Mouse (Mus musculus): ENCODE measurements around the gene Bmi1. TPM values are rescaled to one million over a fixed set of nuclear protein-coding genes. Genes with fewer than 3 reads are reported as not detected.

The Bmi1 gene
- polyA plus RNA-seq (2012; rRNA removed) = 39.6 and 43.7 TPM in 2 replicates
- 28.5 and 34.0 TPM in 2 replicates for polyA plus RNA-seq (2014; fragmentation: Nextera tagmentation; extraction: Ambion mirVana)

DNA sequence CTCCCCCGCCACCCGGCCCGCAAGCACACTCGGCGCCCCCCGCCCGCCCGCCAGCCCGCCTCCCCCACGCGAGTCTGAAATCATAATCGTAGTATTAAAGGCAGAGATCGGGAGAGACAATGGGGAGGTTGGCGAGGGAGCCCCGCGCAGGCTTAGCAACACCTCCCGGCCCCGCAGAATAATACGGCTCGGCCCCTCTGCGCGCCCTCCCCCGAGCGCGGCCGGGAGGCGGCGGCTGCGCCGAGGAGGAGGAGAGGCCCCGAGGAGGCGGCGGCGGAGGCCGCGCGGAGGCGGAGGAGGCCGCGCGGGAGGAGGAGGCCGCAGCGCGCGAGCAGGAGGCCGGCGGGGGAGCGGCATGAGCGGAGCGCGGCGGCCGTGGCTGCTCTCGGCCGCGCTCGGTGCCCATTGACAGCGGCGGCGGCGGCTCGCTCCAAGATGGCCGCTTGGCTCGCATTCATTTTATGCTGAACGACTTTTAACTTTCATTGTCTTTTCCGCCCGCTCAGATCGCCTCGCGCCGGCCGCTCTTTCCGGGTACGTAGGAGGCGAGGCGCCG lies at the start of gene Bmi1:
Bmi1 (plus strand) TSS at position 83 of the 556 bp plus-strand sequence.
- Histone ChIP-seq H3K9me3 (ENCODE audit: control insufficient read depth, low read length) (no peaks in the 10 kb centered on the region), H3K27ac (replicated peaks; ENCODE audit: low read depth, low read length) (peak within 1 kb of the TSS; percentile 90), H3K4me3 (replicated peaks; ENCODE audit: low read length) (peak within 1 kb of the TSS; percentile 78), H3K36me3 (ENCODE audit: control insufficient read depth, insufficient read depth, low read length) (no peaks in the 10 kb centered on the region), H3K27me3 (ENCODE audit: control insufficient read depth, insufficient read depth, low read length) (peaks cover 20% of the 10 kb centered on the region), H3K4me2 (replicated peaks; ENCODE audit: low read depth, low read length, severe bottlenecking) (peak within 1 kb of the TSS; percentile 85), H3K4me1 (ENCODE audit: control insufficient read depth, insufficient read depth, low read length) (peaks cover 24% of the 10 kb centered on the region), H3K9ac (ENCODE audit: low read depth, low read length, severe bottlenecking) (peak within 1 kb of the TSS; percentile 93)
- peak; percentile 63 for DNase-seq (ENCODE audit: low spot score)
- under 1% methylated on average over 17 of the region's 77 CpGs for WGBS
- no peak for TF ChIP-seq POLR2A (IDR thresholded peaks at IDR 0.05; ENCODE audit: borderline replicate concordance, extremely low read depth, insufficient read depth, insufficient read length)
- peak; percentile 69 for ATAC-seq (ENCODE audit: low FRiP score, low read depth)

DNA sequence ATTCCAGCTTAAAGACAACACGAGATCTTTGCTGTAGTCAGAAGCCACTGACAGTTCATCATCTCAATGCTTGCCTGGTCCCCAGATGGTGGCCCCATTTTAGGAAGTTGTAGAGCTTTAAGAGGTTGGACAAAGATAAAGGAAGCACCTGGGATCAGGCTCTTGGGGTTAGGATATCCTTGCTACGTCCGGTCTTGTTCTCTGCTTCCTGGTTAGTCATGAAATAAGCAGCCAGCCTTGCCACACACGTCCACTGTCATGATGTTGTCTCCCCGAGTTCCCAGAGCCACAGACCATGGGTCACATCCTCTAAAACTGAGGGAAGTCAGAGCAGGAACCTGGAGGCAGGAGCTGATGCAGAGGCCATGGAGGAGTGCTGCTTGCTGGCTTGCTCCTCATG lies 46.3 kb upstream of the Bmi1 start:
- H3K4me1 ChIP-seq (ENCODE audit: control insufficient read depth, insufficient read depth, low read length) = no peaks in the 10 kb centered on the region
- H3K36me3 ChIP-seq (ENCODE audit: control insufficient read depth, insufficient read depth, low read length) = no peaks in the 10 kb centered on the region
- ATAC-seq (ENCODE audit: low FRiP score, low read depth) (no peak), DNase-seq (ENCODE audit: low spot score) (no peak)
- no peak overlapping the region for H3K4me3 ChIP-seq (replicated peaks; ENCODE audit: low read length)
- H3K4me2 ChIP-seq (replicated peaks; ENCODE audit: low read depth, low read length, severe bottlenecking) = no peak overlapping the region
- no peaks in the 10 kb centered on the region; the same call in 1 of the 2 replicates for H3K9me3 ChIP-seq (ENCODE audit: control insufficient read depth, low read length)
- H3K27me3 ChIP-seq (ENCODE audit: control insufficient read depth, insufficient read depth, low read length) = no peaks in the 10 kb centered on the region
- no peak for TF ChIP-seq POLR2A (IDR thresholded peaks at IDR 0.05; ENCODE audit: borderline replicate concordance, extremely low read depth, insufficient read depth, insufficient read length)
- no peak overlapping the region for H3K9ac ChIP-seq (ENCODE audit: low read depth, low read length, severe bottlenecking)
- WGBS = 76% methylated on average over 5 of the region's 5 CpGs
- no peak overlapping the region for H3K27ac ChIP-seq (replicated peaks; ENCODE audit: low read depth, low read length)

DNA sequence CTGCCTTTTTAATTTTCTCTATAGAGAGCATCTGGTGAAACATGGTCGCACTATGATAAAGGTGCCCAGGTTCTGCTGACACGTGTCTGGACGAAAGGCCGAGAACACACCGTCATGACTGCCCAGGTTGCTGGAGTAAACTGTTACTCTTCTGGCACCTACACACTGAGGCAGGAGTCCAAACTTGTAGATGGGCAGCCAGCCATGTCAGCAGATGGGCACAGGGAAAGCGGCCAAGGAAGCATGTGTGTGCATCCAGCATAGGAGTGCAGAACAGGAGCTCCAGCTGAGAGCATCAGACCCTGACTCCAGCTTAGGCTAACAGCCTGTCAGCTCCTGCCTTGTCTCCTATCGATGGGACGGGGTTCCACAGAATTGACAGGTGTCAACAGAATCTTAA lies 41.8 kb upstream of the Bmi1 start:
- 80% methylated on average over 8 of the region's 8 CpGs for WGBS
- no peaks in the 10 kb centered on the region for H3K4me1 ChIP-seq (ENCODE audit: control insufficient read depth, insufficient read depth, low read length)
- DNase-seq (ENCODE audit: low spot score) (peak; percentile 12), ATAC-seq (ENCODE audit: low FRiP score, low read depth) (no peak)
- no peaks in the 10 kb centered on the region for H3K27me3 ChIP-seq (ENCODE audit: control insufficient read depth, insufficient read depth, low read length)
- H3K27ac ChIP-seq (replicated peaks; ENCODE audit: low read depth, low read length) = no peak overlapping the region
- H3K4me2 ChIP-seq (replicated peaks; ENCODE audit: low read depth, low read length, severe bottlenecking) = no peak overlapping the region
- no peaks in the 10 kb centered on the region for H3K36me3 ChIP-seq (ENCODE audit: control insufficient read depth, insufficient read depth, low read length)
- no peaks in the 10 kb centered on the region for H3K9me3 ChIP-seq (ENCODE audit: control insufficient read depth, low read length)
- no peak overlapping the region for H3K4me3 ChIP-seq (replicated peaks; ENCODE audit: low read length)
- no peak overlapping the region for H3K9ac ChIP-seq (ENCODE audit: low read depth, low read length, severe bottlenecking)
- TF ChIP-seq POLR2A (IDR thresholded peaks at IDR 0.05; ENCODE audit: borderline replicate concordance, extremely low read depth, insufficient read depth, insufficient read length) = no peak

DNA sequence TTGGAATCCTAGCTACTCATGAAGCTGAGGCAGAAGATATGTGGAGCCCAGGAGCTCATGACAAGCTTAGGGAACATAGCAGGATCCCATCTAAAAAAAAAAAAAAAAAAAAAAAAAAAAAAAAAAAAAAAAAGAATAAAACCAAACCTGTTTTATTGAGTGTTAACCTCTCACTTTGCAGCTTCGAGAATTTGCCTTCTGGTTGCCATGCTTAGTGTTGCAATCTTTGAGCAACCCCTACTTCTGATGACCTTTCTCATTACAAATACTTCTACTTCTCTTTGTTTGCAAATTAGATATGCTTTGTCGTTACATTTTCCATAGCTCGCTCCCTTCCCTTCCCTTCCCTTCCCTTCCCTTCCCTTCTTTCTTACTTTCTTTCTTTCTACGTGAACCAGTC lies 28.3 kb upstream of the Bmi1 start:
- H3K4me1 ChIP-seq (ENCODE audit: control insufficient read depth, insufficient read depth, low read length) = no peaks in the 10 kb centered on the region
- 87% methylated on average over 4 of the region's 4 CpGs for WGBS
- ATAC-seq (ENCODE audit: low FRiP score, low read depth) = no peak
- no peak for DNase-seq (ENCODE audit: low spot score)
- H3K27ac ChIP-seq (replicated peaks; ENCODE audit: low read depth, low read length) = no peak overlapping the region
- H3K4me3 ChIP-seq (replicated peaks; ENCODE audit: low read length) = no peak overlapping the region
- no peak overlapping the region for H3K4me2 ChIP-seq (replicated peaks; ENCODE audit: low read depth, low read length, severe bottlenecking)
- TF ChIP-seq POLR2A (IDR thresholded peaks at IDR 0.05; ENCODE audit: borderline replicate concordance, extremely low read depth, insufficient read depth, insufficient read length) = no peak
- no peak overlapping the region for H3K9ac ChIP-seq (ENCODE audit: low read depth, low read length, severe bottlenecking)
- no peaks in the 10 kb centered on the region for H3K27me3 ChIP-seq (ENCODE audit: control insufficient read depth, insufficient read depth, low read length)
- H3K36me3 ChIP-seq (ENCODE audit: control insufficient read depth, insufficient read depth, low read length) = no peaks in the 10 kb centered on the region
- no peaks in the 10 kb centered on the region for H3K9me3 ChIP-seq (ENCODE audit: control insufficient read depth, low read length)

DNA sequence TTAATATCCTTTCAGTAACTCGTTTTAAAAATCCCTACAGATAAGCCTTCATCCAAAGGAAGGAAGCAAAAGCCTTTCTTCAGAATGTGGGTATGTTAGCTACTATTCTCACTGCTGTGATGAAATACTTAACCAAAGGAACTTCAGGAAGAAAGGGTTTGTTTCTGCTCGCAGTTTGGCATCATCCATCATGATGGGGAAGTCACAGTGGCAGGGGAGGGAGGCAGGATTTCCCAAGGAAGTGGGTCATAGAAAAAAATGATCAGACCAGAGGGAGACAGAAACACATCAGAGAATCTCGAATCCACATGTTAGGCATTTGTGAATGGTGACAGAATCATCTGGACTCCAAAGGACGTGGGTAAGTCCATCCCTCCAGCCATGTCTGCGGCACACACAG lies 22.0 kb upstream of the Bmi1 start:
- DNase-seq (ENCODE audit: low spot score) (no peak), ATAC-seq (ENCODE audit: low FRiP score, low read depth) (no peak)
- H3K4me3 ChIP-seq (replicated peaks; ENCODE audit: low read length) = no peak overlapping the region

More for the DNA sequence above, 22.0 kb upstream of the Bmi1 start:
- H3K9me3 ChIP-seq (ENCODE audit: control insufficient read depth, low read length) = no peaks in the 10 kb centered on the region
- WGBS = 57% methylated on average over 5 of the region's 5 CpGs
- no peaks in the 10 kb centered on the region for H3K36me3 ChIP-seq (ENCODE audit: control insufficient read depth, insufficient read depth, low read length)
- no peak overlapping the region for H3K4me2 ChIP-seq (replicated peaks; ENCODE audit: low read depth, low read length, severe bottlenecking)
- H3K9ac ChIP-seq (ENCODE audit: low read depth, low read length, severe bottlenecking) = no peak overlapping the region
- H3K27ac ChIP-seq (replicated peaks; ENCODE audit: low read depth, low read length) = no peak overlapping the region
- no peaks in the 10 kb centered on the region for H3K27me3 ChIP-seq (ENCODE audit: control insufficient read depth, insufficient read depth, low read length)
- H3K4me1 ChIP-seq (ENCODE audit: control insufficient read depth, insufficient read depth, low read length) = no peaks in the 10 kb centered on the region
- no peak for TF ChIP-seq POLR2A (IDR thresholded peaks at IDR 0.05; ENCODE audit: borderline replicate concordance, extremely low read depth, insufficient read depth, insufficient read length)
